In genomic region chr16:85854505-85854904, GRCm38 (mm10) we compare ENCODE assay signal across 28 mouse cellular contexts. TPM values are rescaled to one million over a fixed set of nuclear protein-coding genes. Genes with fewer than 3 reads are reported as not detected.
"Had no signal": no experiment of that assay in that cellular context is flagged by ENCODE, and none has a peak within 500 bp of the region (broad histone marks: within the 10 kb centered on the region; RNA-seq: fewer than 3 reads in every experiment).

No protein-coding gene starts in this region.

- DNase-seq: cerebellum, adult 9-10 months; cerebellum, adult 9-11 months; cerebellum, postnatal 10 days; cerebellum, postnatal 14 days; cerebellum, postnatal 25 days; cerebellum, postnatal 36 days; embryo, embryonic 11 days; forebrain, postnatal 0 days; gastrocnemius, adult 2 months; gastrocnemius, postnatal 10 days; gastrocnemius, postnatal 14 days; gastrocnemius, postnatal 25 days; gastrocnemius, postnatal 36 days; heart, adult 11 months; heart, adult 18-20 months; heart, adult 2 months had no signal

- ATAC-seq: forebrain, embryonic 13.5 days; forebrain, embryonic 14.5 days; forebrain, embryonic 15.5 days; forebrain, embryonic 16.5 days; forebrain, postnatal 0 days had no signal

- H3K4me3 ChIP-seq: embryonic facial prominence, embryonic 10.5 days; embryonic facial prominence, embryonic 12.5 days; embryonic facial prominence, embryonic 13.5 days; embryonic facial prominence, embryonic 15.5 days; erythroblast, embryonic 14.5 days; forebrain, embryonic 10.5 days; forebrain, embryonic 12.5 days; forebrain, embryonic 13.5 days; forebrain, embryonic 15.5 days; gastrocnemius, adult 2 months; heart, adult 2 months had no signal

- H3K36me3 ChIP-seq: embryonic facial prominence, embryonic 10.5 days; embryonic facial prominence, embryonic 12.5 days; embryonic facial prominence, embryonic 13.5 days; embryonic facial prominence, embryonic 15.5 days; forebrain, embryonic 10.5 days; forebrain, embryonic 12.5 days; forebrain, embryonic 15.5 days had no signal

- H3K9ac ChIP-seq: embryonic facial prominence, embryonic 12.5 days; embryonic facial prominence, embryonic 13.5 days; embryonic facial prominence, embryonic 15.5 days; forebrain, embryonic 12.5 days; forebrain, embryonic 13.5 days; forebrain, embryonic 15.5 days; forebrain, postnatal 0 days had no signal

- H3K4me2 ChIP-seq: embryonic facial prominence, embryonic 12.5 days; embryonic facial prominence, embryonic 13.5 days; embryonic facial prominence, embryonic 15.5 days; forebrain, embryonic 12.5 days; forebrain, embryonic 13.5 days; forebrain, embryonic 15.5 days had no signal

- H3K4me1 ChIP-seq: embryonic facial prominence, embryonic 10.5 days; embryonic facial prominence, embryonic 12.5 days; embryonic facial prominence, embryonic 13.5 days; embryonic facial prominence, embryonic 15.5 days; forebrain, embryonic 10.5 days; forebrain, embryonic 12.5 days; forebrain, embryonic 13.5 days; forebrain, embryonic 15.5 days had no signal

- H3K27me3 ChIP-seq: embryonic facial prominence, embryonic 12.5 days; embryonic facial prominence, embryonic 13.5 days; embryonic facial prominence, embryonic 15.5 days; forebrain, embryonic 12.5 days; forebrain, embryonic 13.5 days; forebrain, embryonic 15.5 days had no signal

- H3K9me3 ChIP-seq: embryonic facial prominence, embryonic 10.5 days; embryonic facial prominence, embryonic 12.5 days; embryonic facial prominence, embryonic 13.5 days; embryonic facial prominence, embryonic 15.5 days; forebrain, embryonic 10.5 days; forebrain, embryonic 12.5 days; forebrain, embryonic 13.5 days; forebrain, embryonic 15.5 days had no signal

- H3K27ac ChIP-seq: embryonic facial prominence, embryonic 10.5 days; embryonic facial prominence, embryonic 12.5 days; embryonic facial prominence, embryonic 13.5 days; embryonic facial prominence, embryonic 15.5 days; forebrain, embryonic 10.5 days; forebrain, embryonic 12.5 days; forebrain, embryonic 13.5 days; forebrain, embryonic 15.5 days; gastrocnemius, adult 2 months; heart, adult 2 months had no signal

RNA-seq across cellular contexts. Expression of gene Adamts5, which starts 47.1 kb away (rescaled TPM):
- total RNA-seq: common myeloid progenitor, adult 5-6 weeks had no signal
- polyA plus RNA-seq: erythroblast, embryonic 14.5 days had no signal

RNA-seq across cellular contexts. Expression of gene Adamts1, which starts 51.6 kb away (rescaled TPM):
- polyA plus RNA-seq: erythroblast, embryonic 14.5 days had no signal
